Mouse (Mus musculus) heart, postnatal 4 days (tissue): Measurements from ENCODE around the gene Angptl8. TPM values are rescaled to one million over a fixed set of nuclear protein-coding genes. Genes with fewer than 3 reads are reported as not detected.

Experiments used
- microRNA-seq, 2 experiments: library from miRNA; unstranded; fragments of <30 nt; microRNA quantifications; one replicate each; pipeline ENCODE4 v1.2.0; 2021 to 2022
- total RNA-seq, 2 experiments: library from RNA; stranded (reverse); gene quantifications; 2 replicates each; pipeline ENCODE4 v1.2.3; 2021

Gene Angptl8
- total RNA-seq, 2 experiments from 2014 or later: not detected

Small RNA genes lying within 50 kb of the gene (microRNA-seq; reads per million reads assigned to microRNA genes)
- gene Mir7083: 21.1 to 22.3 reads per million in 2 experiments

Other genes with a start within 250 kb of the Angptl8 start
- gene Timm29, start 242.8 kb upstream of the Angptl8 start, total RNA-seq: 10 to 100 TPM; 32.3 to 36.4 TPM
- 1 to 10 TPM; 6.6 to 7.7 TPM for gene Yipf2, start 242.7 kb upstream of the Angptl8 start, total RNA-seq
- 10 to 100 TPM; 74.5 to 80.1 TPM for gene Smarca4, start 219.3 kb upstream of the Angptl8 start, total RNA-seq
- gene Ldlr, start 112.0 kb upstream of the Angptl8 start, total RNA-seq: 10 to 100 TPM; 39.9 to 43.5 TPM
- gene Spc24, start 75.2 kb upstream of the Angptl8 start, total RNA-seq: 10 to 100 TPM; 37.2 to 38.4 TPM
- 10 to 100 TPM; 50.7 to 53.7 TPM for gene Kank2, start 36.8 kb upstream of the Angptl8 start, total RNA-seq
- gene Dock6, start 17.1 kb downstream of the Angptl8 start, total RNA-seq: 10 to 100 TPM; 61.4 to 70.0 TPM
- gene Rab3d, start 82.7 kb downstream of the Angptl8 start, total RNA-seq: 10 to 100 TPM in 1 of 2 experiments, 1 to 10 TPM in 1; 8.9 to 10.3 TPM
- 1 to 10 TPM in 1 of 2 experiments, under 1 TPM in 1; 0.83 to 1.2 TPM for gene Ccdc159, start 92.0 kb downstream of the Angptl8 start, total RNA-seq
- 10 to 100 TPM; 20.1 to 21.3 TPM for gene Tmem205, start 92.0 kb downstream of the Angptl8 start, total RNA-seq
- 1 to 10 TPM; 3.0 to 3.1 TPM for gene Plppr2, start 101.5 kb downstream of the Angptl8 start, total RNA-seq
- 1 to 10 TPM; 8.8 to 9.0 TPM for gene Swsap1, start 120.2 kb downstream of the Angptl8 start, total RNA-seq
- gene Epor, start 128.0 kb downstream of the Angptl8 start, total RNA-seq: 1 to 10 TPM; 1.7 to 2.1 TPM
- under 1 TPM; 0.71 to 0.97 TPM for gene Rgl3, start 153.9 kb downstream of the Angptl8 start, total RNA-seq
- gene Ccdc151, start 167.1 kb downstream of the Angptl8 start, total RNA-seq: not detected
- gene Prkcsh, start 167.3 kb downstream of the Angptl8 start, total RNA-seq: 10 to 100 TPM; 69.8 to 73.7 TPM
- gene Elavl3, start 216.5 kb downstream of the Angptl8 start, total RNA-seq: under 1 TPM; 0.47 to 0.52 TPM
- under 1 TPM in 1 of 2 experiments, not detected in 1; 0.92 TPM for gene Gm49318, start 235.7 kb downstream of the Angptl8 start, total RNA-seq
- gene Zfp653, start 235.9 kb downstream of the Angptl8 start, total RNA-seq: 1 to 10 TPM; 8.4 to 9.0 TPM
- gene Ecsit, start 249.9 kb downstream of the Angptl8 start, total RNA-seq: 10 to 100 TPM; 69.4 to 69.6 TPM